Mouse (Mus musculus) brown adipose tissue, adult 24 weeks (tissue): ENCODE measurements around the gene Lum. TPM values are rescaled to one million over a fixed set of nuclear protein-coding genes. Genes with fewer than 3 reads are reported as not detected.

Experiments used
- H3K27ac ChIP-seq: fragments of 200-500 bp; replicated peaks from 2 replicates; pipeline ENCODE4 v1.5.1; 2012; ENCODE audit warnings: low read depth, mild to moderate bottlenecking, low read length
- H3K4me1 ChIP-seq: fragments of 200-500 bp; 2 replicates; pipeline ENCODE4 v1.6.1; 2012; ENCODE audit warnings: low read length, mixed read lengths; ENCODE audit not compliant: control insufficient read depth, insufficient read depth, insufficient read length
- H3K4me3 ChIP-seq: fragments of 200-500 bp; 2 replicates; pipeline ENCODE4 v1.5.1; 2012; ENCODE audit warnings: low read depth, mild to moderate bottlenecking, low read length, moderate library complexity; ENCODE audit not compliant: insufficient read depth
- polyA plus RNA-seq: library from polyadenylated mRNA; stranded (reverse); fragments of >200 nt; gene quantifications from 2 replicates; pipeline ENCODE4 v1.2.4, GENCODE M21; 2012; ENCODE audit not compliant: missing spikeins, insufficient read depth, insufficient read length

The Lum gene
- polyA plus RNA-seq, 1 experiment, result 40.1 TPM

- no peaks in the 10 kb centered on the region for H3K4me1 ChIP-seq
- H3K27ac ChIP-seq, result no peak overlapping the region
- no peak overlapping the region for H3K4me3 ChIP-seq
These were observed 38.3 kb downstream of the Lum start for GRCm38 (mm10) chr10:97603256-97603655.

GRCm38 (mm10) chr10:97606579-97606978 is 41.7 kb downstream of the Lum start, which contains the start of gene Kera:
Gene Kera (plus strand): TSS chr10:97606879.
- H3K27ac ChIP-seq, result no peak within 1 kb of the TSS
- no peaks in the 10 kb centered on the region for H3K4me1 ChIP-seq
- no peak within 1 kb of the TSS for H3K4me3 ChIP-seq

Other genes starting within 250 kb of the Lum start
- gene Dcn, start 85.5 kb upstream of the Lum start, polyA plus RNA-seq, result 440 and 536 TPM in 2 replicates
- gene Kera, start 41.8 kb downstream of the Lum start, polyA plus RNA-seq, result not detected in 2 replicates
- gene Epyc, start 78.9 kb downstream of the Lum start, polyA plus RNA-seq, result not detected in 2 replicates
- gene Ccer1, start 127.9 kb downstream of the Lum start, polyA plus RNA-seq, result not detected in 2 replicates
- not detected in 2 replicates for gene C030005K15Rik, start 161.6 kb downstream of the Lum start, polyA plus RNA-seq